Comparison of ENCODE assay signal across 9 mouse cellular contexts in the genomic region with DNA sequence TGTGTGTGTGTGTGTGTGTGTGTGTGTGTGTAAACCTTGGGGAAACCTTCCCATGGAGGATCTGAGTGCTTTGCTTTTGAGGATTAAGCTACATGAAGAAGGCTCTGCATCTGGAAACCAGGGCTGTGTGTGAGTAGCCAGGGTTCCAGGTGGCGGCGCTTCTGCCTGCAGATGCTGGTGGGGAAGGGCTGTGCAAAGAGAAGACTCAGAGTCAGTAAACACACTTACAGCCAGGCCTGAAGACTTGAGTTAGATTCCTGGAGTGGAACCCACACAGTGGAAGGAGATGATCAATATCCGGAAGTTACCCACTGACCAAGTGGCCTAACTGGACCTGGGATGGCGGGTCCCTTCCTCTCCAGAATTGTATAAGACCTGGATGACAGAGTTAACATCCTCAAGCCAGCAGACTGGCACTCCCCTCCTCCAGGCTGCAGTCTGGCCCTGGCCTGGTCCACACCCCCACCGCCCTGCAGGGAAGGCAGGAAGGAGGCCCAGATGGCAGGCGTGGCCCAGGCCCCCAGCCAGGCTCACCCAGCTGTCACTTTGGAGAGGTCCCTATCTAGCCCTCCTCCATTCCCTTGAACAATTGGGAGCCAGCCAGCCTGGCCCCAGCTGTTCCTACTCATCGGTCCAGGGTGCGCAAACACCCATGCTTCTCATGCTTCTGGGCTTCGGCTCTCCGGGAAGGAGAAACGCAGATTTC. TPM values are rescaled to one million over a fixed set of nuclear protein-coding genes. Genes with fewer than 3 reads are reported as not detected.
DNase-seq lines count a peak whose midpoint lies in the region; ATAC-seq and TF ChIP-seq lines count a peak whose summit lies in the region.
"Had no signal": no experiment of that assay in that cellular context is flagged by ENCODE, and none has a peak within 500 bp of the region (broad histone marks: within the 10 kb centered on the region; RNA-seq: fewer than 3 reads in every experiment).

No protein-coding gene starts in this region.

- no peaks in the 10 kb centered on the region for H3K9me3 ChIP-seq in intestine, embryonic 15.5 days

- peak overlapping the region; percentile 40 for H3K27ac ChIP-seq in intestine, embryonic 15.5 days
- H3K27ac ChIP-seq in left cerebral cortex, adult 2 months: peak overlapping the region; percentile 82
- H3K27ac ChIP-seq: macrophage had no signal

- H3K27me3 ChIP-seq in intestine, embryonic 15.5 days (replicated peaks): no peaks in the 10 kb centered on the region

- no peaks in the 10 kb centered on the region for H3K36me3 ChIP-seq in intestine, embryonic 15.5 days

- H3K9ac ChIP-seq in intestine, embryonic 15.5 days: no peak overlapping the region

- WGBS in intestine, embryonic 15.5 days: 32% methylated on average over 11 of the region's 11 CpGs

- TF ChIP-seq CTCF in left cerebral cortex, adult 2 months (IDR thresholded peaks at IDR 0.05): no peak; the same call in 1 of the 2 replicates

- H3K4me2 ChIP-seq in intestine, embryonic 15.5 days (replicated peaks): 0 out of 2 replicates have a peak overlapping the region, but pooled peaks have one; percentile 26

- H3K4me1 ChIP-seq in intestine, embryonic 15.5 days (replicated peaks): peaks cover 14% of the 10 kb centered on the region

- H3K4me3 ChIP-seq in intestine, embryonic 15.5 days (replicated peaks): no peak overlapping the region
- H3K4me3 ChIP-seq in left cerebral cortex, adult 2 months: no peak overlapping the region

- DNase-seq in adrenal gland, postnatal 36 days: peak; percentile 15 to 60
- DNase-seq in embryo, embryonic 9.5 days (ENCODE audit: extremely low spot score): peak; percentile 12
- DNase-seq in gastrocnemius, postnatal 4 days (ENCODE audit: low spot score in 2 of 2): peak; percentile 66 to 86
- DNase-seq in left cerebral cortex, adult 2 months (ENCODE audit: extremely low spot score in 1 of 2, low spot score in 2 of 2): peak; percentile 72 to 88
- DNase-seq in mesoderm, embryonic 11.5 days (ENCODE audit: low read depth, low spot score): peak; percentile 41
- DNase-seq in right cerebral cortex, postnatal 4 days: peak; percentile 69
- no peak for DNase-seq in spleen, postnatal 14 days (ENCODE audit: low spot score in 2 of 2)

- intact Hi-C loops in left cerebral cortex, adult 2 months (cut with DNase I): loop anchor here (2.0 to 10.0 kb wide), 3 partner anchors 30 to 298 kb away; no protein-coding TSS in a partner anchor

- peak; percentile 93 for ATAC-seq in intestine, embryonic 15.5 days

RNA-seq across cellular contexts. Expression of gene Coro2b, which starts 59.9 kb away (rescaled TPM):
- 10 to 100 TPM in 1 of 2 experiments, 1 to 10 TPM in 1; 8.4 to 14.6 TPM for total RNA-seq in adrenal gland, postnatal 36 days (2021)
- 10 to 100 TPM; 19.2 to 19.7 TPM for total RNA-seq in gastrocnemius, postnatal 4 days (2021)
- 7.6 and 8.8 TPM in 2 replicates for polyA plus RNA-seq in intestine, embryonic 15.5 days (2015; fragmentation: Nextera tagmentation; extraction: Ambion mirVana)
- 100 to 1,000 TPM; 178 to 185 TPM for total RNA-seq in left cerebral cortex, adult 2 months (2021)

Comparison
In these comparisons a context has a peak if more than half of its experiments do, and no peak if none do; other contexts are left out.
1. DNase-seq: peak in adrenal gland, postnatal 36 days (2 of 2), embryo, embryonic 9.5 days (single experiment), gastrocnemius, postnatal 4 days (2 of 2), left cerebral cortex, adult 2 months (2 of 2), mesoderm, embryonic 11.5 days (single experiment) and right cerebral cortex, postnatal 4 days (single experiment); none in spleen, postnatal 14 days (0 of 2).
2. RNA of gene Coro2b, which starts 59.9 kb away (total RNA-seq): 178 to 185 TPM in left cerebral cortex, adult 2 months; 19.2 to 19.7 TPM in gastrocnemius, postnatal 4 days and 8.4 to 14.6 TPM in adrenal gland, postnatal 36 days; every median in the first group is over 4 times any median in the second.